Mouse (Mus musculus) erythroblast, embryonic 14.5 days (primary cell): ENCODE data around the gene Vps11.

Experiments used
- GATA1 ChIP-seq: IDR thresholded peaks from 2 replicates; pipeline ENCODE4 v1.6.1; 2012; ENCODE audit warnings: low read length, inconsistent platforms, mixed read lengths
- TAL1 ChIP-seq: IDR thresholded peaks from 3 replicates; pipeline ENCODE4 v1.6.1; 2012; ENCODE audit warnings: low read length, inconsistent platforms, mixed read lengths

- no peak for TF ChIP-seq TAL1
- TF ChIP-seq GATA1 = no peak
These were observed 46.6 kb downstream of the Vps11 start for GRCm38 (mm10) chr9:44314910-44315309.
